Mouse (Mus musculus) frontal cortex, adult 2 months (tissue): ENCODE data around the gene Mxra8. TPM values are rescaled to one million over a fixed set of nuclear protein-coding genes. Genes with fewer than 3 reads are reported as not detected.

Experiments used
- DNase-seq, 2 experiments: peaks; one replicate each; pipeline ENCODE4 v3.0.0; 2022; ENCODE audit warnings: low spot score in 1 of 2; ENCODE audit errors: extremely low spot score in 1 of 2
- polyA plus RNA-seq: library from polyadenylated mRNA; depleted of rRNA; stranded (reverse); fragments of >200 nt; gene quantifications from 2 replicates; pipeline ENCODE4 v1.2.3, GENCODE M21; 2012

Gene Mxra8
- polyA plus RNA-seq, 1 experiment, result 19.3 TPM

DNA sequence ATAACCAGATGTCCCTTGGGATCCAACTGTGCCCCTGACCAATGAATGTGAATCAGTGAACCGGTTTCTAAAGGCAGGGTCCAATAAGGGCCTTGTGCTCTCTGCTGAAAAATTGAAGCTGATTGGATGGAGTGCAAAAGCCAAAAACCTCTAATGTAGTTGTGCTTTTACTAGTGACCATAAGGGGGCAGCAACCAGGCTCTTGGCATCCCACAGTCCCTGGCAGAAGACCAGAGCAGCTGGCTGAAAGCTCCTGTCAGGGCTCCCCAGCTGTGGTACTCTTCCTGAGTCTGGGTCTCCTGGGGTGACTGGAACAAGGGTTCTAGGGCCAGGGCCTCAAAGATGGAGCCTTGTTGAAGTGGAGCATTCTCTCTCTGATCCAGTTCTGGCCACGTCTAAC lies 5.6 kb upstream of the Mxra8 start:
- peak; percentile 58 to 89 for DNase-seq

DNA sequence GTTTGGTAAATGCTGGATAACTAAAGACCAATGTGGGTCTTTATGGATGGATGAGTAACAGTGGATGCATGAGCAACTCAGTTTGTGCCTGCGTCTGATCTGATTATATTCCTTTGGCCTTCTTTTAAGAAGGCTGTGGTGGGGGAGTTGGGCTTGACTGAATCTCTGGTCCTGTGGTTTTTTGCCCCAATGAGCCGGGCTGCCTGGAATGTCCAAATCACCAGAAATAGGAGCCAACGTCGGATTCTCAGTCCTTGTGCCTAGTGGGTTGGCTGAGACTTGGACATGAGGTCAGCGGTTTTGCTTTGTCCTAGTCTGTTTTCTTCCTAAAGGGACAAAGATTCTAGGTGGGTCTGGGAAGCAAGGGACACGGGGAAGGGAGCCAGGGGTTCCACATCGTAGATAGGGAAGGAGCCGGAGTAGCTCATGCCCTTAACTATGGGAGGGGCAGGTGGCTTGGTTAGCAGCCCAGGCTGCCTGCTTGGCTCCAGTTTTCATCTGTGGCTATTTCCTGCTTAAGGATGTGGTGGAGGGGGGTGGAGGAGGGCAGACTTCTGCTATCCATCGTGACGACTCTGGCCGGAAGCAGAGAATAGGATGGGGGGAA lies 2.0 kb upstream of the Mxra8 start:
- no peak for DNase-seq

GRCm38 (mm10) chr4:155838187-155839153 lies 1.0 kb upstream of the Mxra8 start:
- DNase-seq, result no peak

DNA sequence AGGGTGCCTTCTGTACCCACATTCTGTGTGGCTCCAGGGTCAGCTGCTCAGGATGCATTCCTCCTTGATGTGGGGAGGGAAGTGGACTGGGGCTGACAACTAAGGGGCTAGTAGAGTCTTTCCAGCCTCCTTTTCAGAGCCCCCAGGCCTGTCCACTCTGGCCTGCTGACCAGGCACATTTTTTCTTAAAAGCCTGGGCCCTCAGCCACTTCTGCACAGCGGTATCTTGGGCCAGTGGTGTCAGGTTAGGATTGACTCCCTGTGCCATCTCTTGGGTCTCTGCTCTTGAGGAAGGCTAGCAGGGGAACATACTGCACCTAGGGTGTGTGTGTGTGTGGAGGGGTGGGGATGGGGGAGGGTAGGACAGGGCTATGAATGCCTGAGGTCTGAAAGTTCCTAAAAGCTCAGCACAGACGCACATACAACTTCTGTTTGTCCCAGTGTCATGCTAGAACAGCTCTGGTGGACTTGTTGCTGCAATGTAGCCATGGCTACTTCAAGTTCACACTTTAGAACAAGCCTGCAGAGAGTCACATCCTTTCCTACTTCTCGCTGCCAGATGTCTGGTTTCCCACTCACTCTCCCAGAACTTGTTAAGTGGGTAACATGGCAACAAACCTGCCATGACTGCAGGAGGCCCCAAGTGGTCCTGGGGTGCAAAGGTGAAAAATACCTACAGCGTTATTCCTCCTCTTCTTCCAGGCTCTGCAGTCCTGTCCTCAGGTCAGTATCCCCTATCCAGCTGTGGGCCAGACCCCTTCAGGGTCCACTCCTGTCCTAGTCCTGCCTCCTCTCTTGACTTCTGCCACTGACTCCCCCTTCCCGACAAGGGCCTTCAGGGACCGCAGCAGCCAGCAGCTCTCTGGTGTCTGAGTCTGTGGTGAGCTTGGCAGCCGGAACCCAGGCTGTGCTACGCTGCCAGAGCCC lies 859 bp downstream of the Mxra8 start:
- no peak for DNase-seq

DNA sequence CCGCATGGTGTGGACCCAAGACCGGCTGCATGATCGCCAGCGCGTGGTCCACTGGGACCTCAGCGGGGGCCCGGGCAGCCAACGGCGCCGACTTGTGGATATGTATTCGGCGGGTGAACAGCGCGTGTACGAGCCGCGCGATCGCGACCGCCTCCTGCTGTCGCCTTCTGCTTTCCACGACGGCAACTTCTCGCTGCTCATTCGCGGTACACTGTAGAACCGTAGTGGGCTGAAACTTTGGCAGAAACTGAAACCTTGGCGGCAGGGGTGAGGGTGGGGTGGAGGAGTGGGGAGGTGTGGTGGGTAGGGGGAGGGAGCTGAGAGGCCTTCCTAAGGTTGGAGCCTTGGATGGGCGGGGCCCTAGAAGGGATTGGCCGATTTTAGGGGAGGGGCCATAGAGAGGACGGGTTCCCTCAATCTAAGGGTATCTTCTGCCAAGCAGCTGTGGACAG lies 1.5 kb downstream of the Mxra8 start:
- DNase-seq, result no peak

- no peak for DNase-seq
Measured at GRCm38 (mm10) chr4:155841651-155842270, 2.3 kb downstream of the Mxra8 start.

DNA sequence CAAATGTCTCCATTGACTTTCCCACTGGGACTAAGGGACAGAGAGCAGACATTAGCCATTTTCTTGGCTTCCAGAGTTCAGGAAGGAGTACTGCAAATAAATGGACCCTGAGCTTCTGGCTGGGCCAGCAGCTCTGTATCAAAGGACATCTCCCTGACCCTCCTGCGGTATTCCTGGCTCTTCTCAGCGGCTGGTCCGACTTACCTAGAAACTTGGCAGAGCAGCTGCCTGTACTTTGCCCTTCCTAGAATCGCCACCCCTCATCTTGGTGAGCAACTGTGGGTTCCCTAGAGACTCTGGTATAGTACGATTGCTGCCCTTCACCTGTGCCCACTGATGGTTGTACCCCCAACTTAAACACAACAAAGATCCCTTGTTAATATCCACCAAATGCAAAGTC lies 3.8 kb downstream of the Mxra8 start:
- DNase-seq, result no peak

DNA sequence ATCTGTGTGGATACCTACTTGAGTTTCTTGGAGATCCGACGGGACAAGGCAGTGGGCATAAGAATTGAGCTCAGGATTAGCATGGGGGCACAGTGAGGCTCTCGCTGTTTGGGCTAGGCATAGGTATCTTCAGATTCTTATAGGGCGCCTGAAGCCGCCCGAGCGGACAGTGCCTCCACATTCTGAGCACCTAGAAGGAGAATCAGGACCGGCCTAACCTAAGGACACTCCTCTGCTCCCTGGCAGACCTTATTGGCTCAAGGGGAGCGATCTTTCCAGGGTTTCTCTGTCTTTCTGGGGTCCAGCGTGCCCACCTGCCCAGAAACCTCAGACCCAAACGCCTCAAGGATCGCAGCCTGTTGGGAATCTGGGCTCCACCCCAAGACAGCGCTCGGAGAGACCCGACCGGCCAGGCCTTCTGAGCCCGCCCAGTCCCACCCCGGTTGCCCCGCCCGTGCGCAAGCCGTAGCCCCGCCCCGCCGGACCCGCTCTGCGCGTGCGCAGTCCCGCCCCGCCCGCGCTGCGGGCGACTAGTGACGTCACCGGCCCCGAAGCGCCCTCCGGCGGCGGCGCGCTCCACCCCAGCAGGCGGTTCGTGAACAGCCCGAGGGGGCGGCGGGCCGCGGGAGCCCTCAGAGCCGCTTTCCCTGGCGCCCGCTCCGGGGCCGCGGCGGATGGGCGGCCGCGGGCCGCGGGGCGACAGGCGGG lies 7.5 kb downstream of the Mxra8 start, which contains the start of gene Dvl1:
Dvl1 (plus strand) TSS at position 532 of the 708 bp plus-strand sequence.
- DNase-seq, result peak; percentile 63 to 96

DNA sequence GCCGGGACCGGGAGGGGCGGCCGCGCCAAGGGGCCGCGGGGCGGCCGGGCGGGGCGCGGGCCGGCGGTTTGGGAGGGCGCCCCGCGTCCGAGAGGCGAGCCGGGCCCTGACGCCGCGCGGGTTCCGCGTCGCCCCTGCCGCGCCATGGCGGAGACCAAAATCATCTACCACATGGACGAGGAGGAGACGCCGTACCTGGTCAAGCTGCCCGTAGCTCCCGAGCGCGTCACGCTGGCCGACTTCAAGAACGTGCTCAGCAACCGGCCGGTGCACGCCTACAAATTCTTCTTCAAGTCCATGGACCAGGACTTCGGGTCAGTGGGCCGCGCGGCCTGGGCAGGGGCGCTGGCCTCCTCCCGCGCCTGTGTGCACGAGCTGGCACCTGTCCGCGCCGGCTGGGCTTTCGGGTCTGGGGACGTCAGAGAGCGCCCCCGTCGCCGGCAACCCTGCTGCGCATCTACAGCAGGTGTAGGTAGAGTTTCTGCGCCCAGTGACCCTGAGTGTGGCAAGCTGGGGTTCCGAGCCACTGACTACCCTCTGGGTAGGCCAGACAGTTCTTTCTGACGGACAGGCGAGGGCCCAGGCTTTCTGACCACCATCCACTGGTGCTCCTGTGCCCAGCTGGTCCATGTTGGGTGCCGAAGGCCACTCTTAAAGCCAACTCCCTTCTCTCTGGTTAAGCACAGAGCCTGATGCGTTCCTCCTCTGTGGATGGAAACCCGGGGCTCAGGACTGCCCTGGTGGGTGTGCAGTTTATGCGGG lies 8.3 kb downstream of the Mxra8 start:
- no peak for DNase-seq

DNA sequence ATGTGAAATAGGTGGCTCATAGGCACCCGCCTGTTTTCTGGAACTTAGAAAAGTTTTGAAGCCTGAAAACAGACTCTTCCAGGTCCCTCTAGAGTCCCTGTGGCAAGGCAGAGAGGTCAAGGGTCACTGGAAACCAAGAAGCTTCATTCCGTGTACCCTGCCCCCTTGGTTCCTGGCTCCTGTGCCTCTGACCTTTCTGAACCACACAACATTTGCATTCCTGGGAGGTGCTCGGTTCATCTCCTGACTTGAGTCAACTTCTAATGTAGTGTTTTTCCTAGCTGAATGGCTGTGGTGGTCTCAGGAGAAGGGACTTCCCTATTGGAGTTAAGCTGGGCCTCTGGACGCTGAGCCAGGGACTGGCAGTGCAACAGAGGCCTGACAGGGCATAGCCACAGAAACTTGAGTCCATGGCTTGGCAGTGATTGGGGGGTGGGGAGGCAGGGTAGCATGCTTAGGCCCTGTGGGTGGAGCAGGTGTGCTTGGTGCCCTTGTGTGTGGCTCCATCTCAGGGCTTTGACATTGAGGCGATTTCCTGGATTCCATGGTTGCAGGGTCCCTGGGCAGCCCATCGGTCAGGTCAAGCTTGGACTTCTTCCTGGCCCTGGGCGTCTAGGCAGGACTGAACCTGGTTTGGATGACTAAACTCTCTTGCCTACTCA lies 9.1 kb downstream of the Mxra8 start:
- DNase-seq, result no peak

GRCm38 (mm10) chr4:155849391-155849790 lies 9.9 kb downstream of the Mxra8 start:
- no peak for DNase-seq

DNA sequence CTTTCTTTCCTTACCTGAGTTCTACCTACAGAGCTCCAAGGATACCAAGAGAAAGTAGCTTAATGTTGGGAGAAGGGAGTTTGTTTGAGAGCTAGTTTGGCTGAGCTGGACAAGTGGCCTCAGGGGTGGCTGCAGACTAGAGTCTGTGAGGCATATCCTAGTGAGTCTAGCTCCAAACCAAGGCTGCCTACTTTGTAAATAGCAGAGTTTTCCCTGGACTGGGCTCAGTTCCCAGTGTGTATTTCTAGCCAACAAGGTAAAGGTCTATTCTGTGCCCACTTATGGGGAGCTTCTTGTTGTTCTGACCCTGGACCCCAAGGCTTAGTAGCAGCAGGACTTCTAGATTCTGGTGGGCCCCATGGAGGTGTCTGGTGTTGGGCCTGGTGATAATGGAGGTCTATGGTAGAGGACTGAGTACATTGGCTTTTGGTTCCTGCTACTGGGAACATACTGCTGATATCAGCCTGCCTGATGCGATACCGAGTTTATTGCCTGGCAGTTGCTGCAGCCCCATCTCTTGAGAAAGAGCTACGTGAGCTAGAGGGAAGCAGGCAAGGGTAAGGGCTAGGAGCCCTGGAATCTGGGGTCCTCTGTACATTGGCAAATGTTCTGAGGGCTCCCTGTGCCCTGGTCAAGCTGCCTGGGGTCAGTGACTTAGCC lies 10.4 kb downstream of the Mxra8 start:
- no peak for DNase-seq

- DNase-seq, result no peak
Measured at GRCm38 (mm10) chr4:155851368-155851767, 11.9 kb downstream of the Mxra8 start.

DNA sequence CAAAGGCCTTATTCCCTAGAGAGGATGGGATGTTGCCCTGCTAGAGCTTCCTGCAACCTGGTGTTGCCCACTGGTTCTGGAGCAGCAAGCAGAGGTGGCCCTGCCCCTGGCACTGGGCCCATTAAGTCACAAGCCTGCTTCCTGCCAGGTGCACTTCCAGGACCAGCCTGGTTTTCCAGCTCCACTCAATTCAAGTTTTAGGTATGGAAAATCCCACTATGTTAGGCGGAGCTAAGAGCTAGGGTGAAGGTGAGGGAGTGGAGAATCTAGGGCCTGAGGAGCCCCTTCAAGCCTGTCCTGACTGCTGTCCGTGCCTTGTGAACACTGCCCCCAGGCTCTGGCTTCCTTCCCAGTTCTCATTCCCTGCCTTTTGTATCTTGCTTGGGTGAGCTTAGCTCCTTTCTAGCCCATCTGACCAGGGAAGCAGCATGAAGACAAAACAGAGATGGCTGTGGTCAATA lies 12.5 kb downstream of the Mxra8 start:
- DNase-seq, result no peak

- DNase-seq, result no peak
Measured at GRCm38 (mm10) chr4:155853421-155853820, 13.9 kb downstream of the Mxra8 start.

GRCm38 (mm10) chr4:155854991-155855390 lies 15.5 kb downstream of the Mxra8 start:
- DNase-seq, result no peak

GRCm38 (mm10) chr4:155856071-155856470 lies 16.6 kb downstream of the Mxra8 start:
- DNase-seq, result no peak

DNA sequence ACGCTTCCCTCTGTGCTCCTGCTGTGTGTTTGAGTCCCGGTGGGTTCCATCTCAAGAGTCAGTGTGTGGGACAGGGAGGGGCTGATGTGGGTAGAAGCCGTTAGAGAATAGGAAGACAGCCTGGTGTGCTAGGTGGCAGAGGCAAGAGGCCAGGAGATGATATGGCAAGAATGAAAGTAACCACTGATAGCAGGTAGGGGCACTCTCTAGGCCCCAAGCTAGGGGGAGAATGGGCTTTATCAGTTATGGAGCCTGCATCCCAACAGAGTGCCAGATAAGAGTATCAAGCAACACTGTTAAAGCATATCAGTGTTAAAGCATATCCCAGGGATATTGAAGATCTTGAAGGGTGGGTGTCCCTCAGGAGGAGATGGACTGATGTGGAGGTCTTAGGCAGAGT lies 17.4 kb downstream of the Mxra8 start:
- DNase-seq, result no peak
